Mouse (Mus musculus): Measurements from ENCODE around the gene Zswim4.

- TF ChIP-seq CTCF (IDR thresholded peaks at IDR 0.05; ENCODE audit: low read depth, low read length) (no peak), POLR2A (IDR thresholded peaks at IDR 0.05; ENCODE audit: extremely low read depth, insufficient read depth, low read length) (no peak)
Observed at GRCm38 (mm10) chr8:84167696-84168095, 69.2 kb downstream of the Zswim4 start.

All from liver, adult 2 months (tissue).